Mouse (Mus musculus): Measurements from ENCODE around the gene Ryr3. TPM values are rescaled to one million over a fixed set of nuclear protein-coding genes. Genes with fewer than 3 reads are reported as not detected.

Ryr3 gene
- total and polyA plus RNA-seq, 3 experiments: 0.33 TPM; not detected in 2

GRCm38 (mm10) chr2:112842877-112843276 is 374.0 kb downstream of the Ryr3 start:
- H3K9me3 ChIP-seq (replicated peaks): no peaks in the 10 kb centered on the region
- DNase-seq (ENCODE audit: low spot score): no peak
- H3K27me3 ChIP-seq (ENCODE audit: insufficient read depth, low read length): no peaks in the 10 kb centered on the region
- H3K36me3 ChIP-seq (replicated peaks): no peaks in the 10 kb centered on the region
- no peak for ATAC-seq (ENCODE audit: extremely low read depth, insufficient number of reproducible peaks, low FRiP score, poor library complexity, severe bottlenecking)
- TF ChIP-seq GATA2 (IDR thresholded peaks at IDR 0.05; ENCODE audit: borderline replicate concordance, low read depth, low read length) (no peak), CTCF (IDR thresholded peaks at IDR 0.05; ENCODE audit: low read depth, low read length) (no peak), POLR2AphosphoS5 (IDR thresholded peaks at IDR 0.05; ENCODE audit: insufficient replicate concordance, low read depth, low read length) (no peak), TAL1 (conservative IDR thresholded peaks at IDR 0.05; ENCODE audit: low read depth, low read length) (no peak), GATA1 (IDR thresholded peaks at IDR 0.05; ENCODE audit: borderline replicate concordance, low read length) (no peak)
- no peaks in the 10 kb centered on the region for H3K4me1 ChIP-seq (ENCODE audit: insufficient read depth, low read depth, low read length)
- H3K4me3 ChIP-seq (ENCODE audit: low read depth, low read length): no peak overlapping the region

GRCm38 (mm10) chr2:112831423-112832305 is 385.2 kb downstream of the Ryr3 start:
- H3K4me3 ChIP-seq (ENCODE audit: low read depth, low read length): no peak overlapping the region
- no peaks in the 10 kb centered on the region for H3K4me1 ChIP-seq (ENCODE audit: insufficient read depth, low read depth, low read length)
- H3K9me3 ChIP-seq (replicated peaks): peaks cover 4% of the 10 kb centered on the region
- ATAC-seq (ENCODE audit: extremely low read depth, insufficient number of reproducible peaks, low FRiP score, poor library complexity, severe bottlenecking): no peak
- H3K36me3 ChIP-seq (replicated peaks): no peaks in the 10 kb centered on the region
- no peak for DNase-seq (ENCODE audit: low spot score)
- TF ChIP-seq CTCF (IDR thresholded peaks at IDR 0.05; ENCODE audit: low read depth, low read length): no peak
- no peak for TF ChIP-seq GATA2 (IDR thresholded peaks at IDR 0.05; ENCODE audit: borderline replicate concordance, low read depth, low read length)
- TF ChIP-seq GATA1 (IDR thresholded peaks at IDR 0.05; ENCODE audit: borderline replicate concordance, low read length): no peak
- no peak for TF ChIP-seq POLR2AphosphoS5 (IDR thresholded peaks at IDR 0.05; ENCODE audit: insufficient replicate concordance, low read depth, low read length)
- TF ChIP-seq TAL1 (conservative IDR thresholded peaks at IDR 0.05; ENCODE audit: low read depth, low read length): no peak
- no peaks in the 10 kb centered on the region for H3K27me3 ChIP-seq (ENCODE audit: insufficient read depth, low read length)

GRCm38 (mm10) chr2:112826571-112826970 is 390.3 kb downstream of the Ryr3 start:
- Histone ChIP-seq H3K9me3 (replicated peaks) (no peaks in the 10 kb centered on the region), H3K4me1 (ENCODE audit: insufficient read depth, low read depth, low read length) (no peaks in the 10 kb centered on the region), H3K27me3 (ENCODE audit: insufficient read depth, low read length) (no peaks in the 10 kb centered on the region), H3K4me3 (ENCODE audit: low read depth, low read length) (no peak overlapping the region), H3K36me3 (replicated peaks) (no peaks in the 10 kb centered on the region)
- no peak for TF ChIP-seq CTCF (IDR thresholded peaks at IDR 0.05; ENCODE audit: low read depth, low read length)
- TF ChIP-seq GATA2 (IDR thresholded peaks at IDR 0.05; ENCODE audit: borderline replicate concordance, low read depth, low read length): no peak
- TF ChIP-seq GATA1 (IDR thresholded peaks at IDR 0.05; ENCODE audit: borderline replicate concordance, low read length): no peak
- no peak for TF ChIP-seq POLR2AphosphoS5 (IDR thresholded peaks at IDR 0.05; ENCODE audit: insufficient replicate concordance, low read depth, low read length)
- no peak for TF ChIP-seq TAL1 (conservative IDR thresholded peaks at IDR 0.05; ENCODE audit: low read depth, low read length)
- ATAC-seq (ENCODE audit: extremely low read depth, insufficient number of reproducible peaks, low FRiP score, poor library complexity, severe bottlenecking): no peak
- no peak for DNase-seq (ENCODE audit: low spot score)

GRCm38 (mm10) chr2:112822721-112823120 is 394.2 kb downstream of the Ryr3 start:
- no peak for DNase-seq (ENCODE audit: low spot score)
- Histone ChIP-seq H3K4me1 (ENCODE audit: insufficient read depth, low read depth, low read length) (no peaks in the 10 kb centered on the region), H3K4me3 (ENCODE audit: low read depth, low read length) (no peak overlapping the region), H3K27me3 (ENCODE audit: insufficient read depth, low read length) (no peaks in the 10 kb centered on the region), H3K9me3 (replicated peaks) (no peaks in the 10 kb centered on the region), H3K36me3 (replicated peaks) (no peaks in the 10 kb centered on the region)
- TF ChIP-seq CTCF (IDR thresholded peaks at IDR 0.05; ENCODE audit: low read depth, low read length) (no peak), GATA2 (IDR thresholded peaks at IDR 0.05; ENCODE audit: borderline replicate concordance, low read depth, low read length) (no peak), GATA1 (IDR thresholded peaks at IDR 0.05; ENCODE audit: borderline replicate concordance, low read length) (no peak), POLR2AphosphoS5 (IDR thresholded peaks at IDR 0.05; ENCODE audit: insufficient replicate concordance, low read depth, low read length) (no peak), TAL1 (conservative IDR thresholded peaks at IDR 0.05; ENCODE audit: low read depth, low read length) (no peak)
- no peak for ATAC-seq (ENCODE audit: extremely low read depth, insufficient number of reproducible peaks, low FRiP score, poor library complexity, severe bottlenecking)

GRCm38 (mm10) chr2:112819059-112819458 is 397.8 kb downstream of the Ryr3 start:
- DNase-seq (ENCODE audit: low spot score) (no peak), ATAC-seq (ENCODE audit: extremely low read depth, insufficient number of reproducible peaks, low FRiP score, poor library complexity, severe bottlenecking) (no peak)
- Histone ChIP-seq H3K4me3 (ENCODE audit: low read depth, low read length) (no peak overlapping the region), H3K9me3 (replicated peaks) (no peaks in the 10 kb centered on the region), H3K36me3 (replicated peaks) (no peaks in the 10 kb centered on the region), H3K27me3 (ENCODE audit: insufficient read depth, low read length) (no peaks in the 10 kb centered on the region), H3K4me1 (ENCODE audit: insufficient read depth, low read depth, low read length) (no peaks in the 10 kb centered on the region)
- TF ChIP-seq GATA1 (IDR thresholded peaks at IDR 0.05; ENCODE audit: borderline replicate concordance, low read length) (no peak), TAL1 (conservative IDR thresholded peaks at IDR 0.05; ENCODE audit: low read depth, low read length) (no peak), CTCF (IDR thresholded peaks at IDR 0.05; ENCODE audit: low read depth, low read length) (no peak), GATA2 (IDR thresholded peaks at IDR 0.05; ENCODE audit: borderline replicate concordance, low read depth, low read length) (no peak), POLR2AphosphoS5 (IDR thresholded peaks at IDR 0.05; ENCODE audit: insufficient replicate concordance, low read depth, low read length) (no peak)

- H3K27me3 ChIP-seq (ENCODE audit: insufficient read depth, low read length): no peaks in the 10 kb centered on the region
- 0 out of 2 replicates have a peak, but pooled peaks cover 3% of the 10 kb centered on the region for H3K4me1 ChIP-seq (ENCODE audit: insufficient read depth, low read depth, low read length)
- H3K9me3 ChIP-seq (replicated peaks): no peaks in the 10 kb centered on the region
- no peak overlapping the region for H3K4me3 ChIP-seq (ENCODE audit: low read depth, low read length)
- H3K36me3 ChIP-seq (replicated peaks): no peaks in the 10 kb centered on the region
- no peak for TF ChIP-seq GATA1 (IDR thresholded peaks at IDR 0.05; ENCODE audit: borderline replicate concordance, low read length)
- TF ChIP-seq GATA2 (IDR thresholded peaks at IDR 0.05; ENCODE audit: borderline replicate concordance, low read depth, low read length): no peak
- TF ChIP-seq CTCF (IDR thresholded peaks at IDR 0.05; ENCODE audit: low read depth, low read length): no peak
- TF ChIP-seq POLR2AphosphoS5 (IDR thresholded peaks at IDR 0.05; ENCODE audit: insufficient replicate concordance, low read depth, low read length): no peak
- TF ChIP-seq TAL1 (conservative IDR thresholded peaks at IDR 0.05; ENCODE audit: low read depth, low read length): no peak
- ATAC-seq (ENCODE audit: extremely low read depth, insufficient number of reproducible peaks, low FRiP score, poor library complexity, severe bottlenecking) (no peak), DNase-seq (ENCODE audit: low spot score) (no peak)
Measured at GRCm38 (mm10) chr2:112816976-112817375, 399.9 kb downstream of the Ryr3 start.

All from G1E (cell line).